Mouse (Mus musculus): ENCODE measurements around the gene Ppp1r9a. TPM values are rescaled to one million over a fixed set of nuclear protein-coding genes. Genes with fewer than 3 reads are reported as not detected.
A peak's percentile ranks its signal among the peaks of the same experiment; 100 is the strongest.

Gene Ppp1r9a
- polyA plus RNA-seq, 1 experiment from 2014 or later, result 12.0 TPM

DNA sequence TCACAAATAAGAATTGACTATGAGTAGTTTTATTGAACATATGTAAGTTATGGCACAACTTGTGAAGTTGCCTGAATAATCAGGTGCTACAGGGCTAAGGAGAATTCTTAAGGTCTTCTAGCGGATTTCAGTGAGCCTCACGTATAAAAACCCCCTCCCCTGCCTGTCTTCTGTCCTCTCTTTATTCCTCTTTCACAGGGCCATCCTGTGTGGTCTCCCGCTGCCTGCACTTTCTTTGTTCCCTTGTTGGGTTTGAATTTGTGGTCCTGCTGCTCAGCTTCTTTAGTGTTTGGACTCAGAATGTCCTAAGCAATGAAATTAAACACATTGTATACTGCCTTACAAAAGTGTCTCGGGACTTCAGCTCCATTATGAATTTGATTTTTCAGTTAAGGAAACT lies 110.1 kb downstream of the Ppp1r9a start:
- WGBS, result 65% methylated on average over 4 of the region's 4 CpGs
- H3K27me3 ChIP-seq (replicated peaks), result no peaks in the 10 kb centered on the region
- no peak overlapping the region for H3K4me3 ChIP-seq (replicated peaks)
- 0 out of 2 replicates have a peak, but pooled peaks cover 3% of the 10 kb centered on the region for H3K4me1 ChIP-seq (replicated peaks)
- H3K9ac ChIP-seq, result no peak overlapping the region
- no peak for ATAC-seq
- H3K9me3 ChIP-seq, result no peaks in the 10 kb centered on the region
- no peak overlapping the region for H3K4me2 ChIP-seq (replicated peaks)
- no peak overlapping the region for H3K27ac ChIP-seq
- no peaks in the 10 kb centered on the region for H3K36me3 ChIP-seq

DNA sequence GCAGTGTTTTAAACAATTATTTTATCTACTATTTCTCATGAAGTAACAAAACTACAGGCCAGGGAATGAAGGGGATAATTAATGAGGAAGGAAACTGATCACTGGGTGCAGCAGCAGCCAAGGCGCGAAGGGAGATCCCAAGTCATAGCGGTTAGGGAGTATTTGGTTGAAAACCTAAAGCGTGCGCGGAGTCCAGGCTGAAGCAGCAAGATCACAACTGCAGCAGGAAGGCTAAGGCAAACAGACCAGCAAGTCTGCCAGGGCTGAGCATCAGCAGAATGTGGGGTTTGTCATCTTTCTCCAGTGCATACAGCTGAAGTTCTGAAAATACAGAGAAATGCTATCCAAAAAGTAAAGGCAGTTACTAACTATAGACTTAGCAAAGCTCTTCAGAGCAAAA lies 111.8 kb downstream of the Ppp1r9a start:
- Histone ChIP-seq H3K9me3 (no peaks in the 10 kb centered on the region), H3K27me3 (replicated peaks) (no peaks in the 10 kb centered on the region), H3K36me3 (no peaks in the 10 kb centered on the region), H3K4me2 (replicated peaks) (no peak overlapping the region), H3K4me1 (replicated peaks) (no peaks in the 10 kb centered on the region), H3K9ac (no peak overlapping the region), H3K4me3 (replicated peaks) (no peak overlapping the region), H3K27ac (0 out of 2 replicates have a peak overlapping the region, but pooled peaks have one; percentile 13)
- ATAC-seq, result no peak
- 53% methylated on average over 6 of the region's 6 CpGs for WGBS

DNA sequence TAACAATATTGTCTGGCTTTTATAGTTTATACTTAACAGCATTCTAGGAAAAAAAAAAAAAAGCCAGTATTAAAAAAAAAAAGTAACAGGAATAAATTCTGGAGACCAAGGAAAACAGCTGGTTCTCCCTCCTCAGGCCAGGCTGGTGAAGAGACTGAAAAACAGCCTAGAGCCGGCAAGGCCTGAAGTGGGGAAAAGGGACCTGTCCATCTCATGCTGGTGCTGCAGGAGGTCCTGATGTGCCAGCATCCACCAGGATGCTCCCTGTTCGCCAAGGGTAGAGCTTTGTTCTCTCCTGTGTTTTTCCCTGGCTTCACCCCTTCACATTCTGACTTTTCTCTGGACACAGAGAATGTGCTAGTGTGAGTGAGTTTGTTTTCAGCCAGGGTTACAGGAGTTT lies 112.5 kb downstream of the Ppp1r9a start:
- Histone ChIP-seq H3K4me3 (replicated peaks) (no peak overlapping the region), H3K9ac (no peak overlapping the region), H3K27ac (no peak overlapping the region), H3K4me2 (replicated peaks) (no peak overlapping the region), H3K4me1 (replicated peaks) (no peaks in the 10 kb centered on the region), H3K27me3 (replicated peaks) (no peaks in the 10 kb centered on the region), H3K36me3 (no peaks in the 10 kb centered on the region), H3K9me3 (no peaks in the 10 kb centered on the region)
- no peak for ATAC-seq
- WGBS, result 71% methylated on average over 2 of the region's 2 CpGs

DNA sequence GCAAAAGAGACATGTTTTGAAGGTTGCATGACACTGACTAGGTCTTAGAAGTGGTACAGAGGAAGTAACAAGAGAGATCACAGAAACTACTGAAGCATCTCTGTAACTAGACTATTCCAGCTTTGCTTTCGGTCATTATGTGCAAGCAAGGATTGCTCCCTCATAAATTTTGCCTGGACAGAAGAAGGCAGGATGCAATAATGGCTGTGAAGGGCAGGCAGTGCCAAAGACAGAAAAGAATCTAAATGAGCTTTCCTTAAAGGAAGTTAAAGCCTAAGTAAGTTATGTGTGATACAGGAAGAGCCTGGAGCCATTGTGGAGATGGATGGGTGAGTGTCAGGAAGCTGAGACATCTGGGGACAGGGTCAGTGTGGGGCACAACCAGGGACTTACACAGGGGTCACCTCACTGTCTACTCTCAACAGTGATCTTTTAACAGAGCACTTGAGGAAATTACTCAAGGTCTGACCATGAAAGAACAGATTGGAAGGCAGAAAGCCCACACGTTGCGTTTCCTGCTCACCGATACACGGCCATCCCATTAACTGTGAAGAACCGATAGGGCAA lies 115.3 kb downstream of the Ppp1r9a start:
- H3K4me3 ChIP-seq (replicated peaks), result no peak overlapping the region
- WGBS, result 62% methylated on average over 6 of the region's 6 CpGs
- no peak overlapping the region for H3K27ac ChIP-seq
- ATAC-seq, result no peak
- no peaks in the 10 kb centered on the region for H3K4me1 ChIP-seq (replicated peaks)
- no peak overlapping the region for H3K9ac ChIP-seq
- H3K27me3 ChIP-seq (replicated peaks), result no peaks in the 10 kb centered on the region
- H3K9me3 ChIP-seq, result no peaks in the 10 kb centered on the region
- no peak overlapping the region for H3K4me2 ChIP-seq (replicated peaks)
- H3K36me3 ChIP-seq, result no peaks in the 10 kb centered on the region

DNA sequence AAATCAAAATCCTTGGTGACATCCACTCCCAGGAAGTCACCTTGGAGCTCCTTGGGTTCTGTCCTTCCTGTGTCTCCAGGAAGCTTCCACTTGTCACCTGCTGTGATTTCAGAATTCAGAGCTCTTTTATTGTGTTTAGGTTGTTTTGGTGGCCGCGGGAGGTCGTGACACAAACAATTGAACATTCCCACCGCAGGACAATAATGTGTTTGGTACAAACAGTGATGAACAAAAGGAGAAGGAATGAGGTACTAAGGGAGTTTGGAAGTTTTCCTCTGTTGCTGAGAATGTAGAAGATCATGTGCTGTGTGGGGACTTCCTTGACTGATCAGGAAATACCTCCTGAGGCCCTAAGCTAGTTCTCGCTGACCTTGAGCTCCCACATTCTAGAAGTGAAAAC lies 116.5 kb downstream of the Ppp1r9a start:
- Histone ChIP-seq H3K27ac (no peak overlapping the region), H3K36me3 (no peaks in the 10 kb centered on the region), H3K4me2 (replicated peaks) (no peak overlapping the region), H3K27me3 (replicated peaks) (no peaks in the 10 kb centered on the region), H3K9ac (no peak overlapping the region), H3K4me1 (replicated peaks) (no peaks in the 10 kb centered on the region), H3K4me3 (replicated peaks) (no peak overlapping the region), H3K9me3 (no peaks in the 10 kb centered on the region)
- no peak for ATAC-seq
- WGBS, result 51% methylated on average over 5 of the region's 5 CpGs

DNA sequence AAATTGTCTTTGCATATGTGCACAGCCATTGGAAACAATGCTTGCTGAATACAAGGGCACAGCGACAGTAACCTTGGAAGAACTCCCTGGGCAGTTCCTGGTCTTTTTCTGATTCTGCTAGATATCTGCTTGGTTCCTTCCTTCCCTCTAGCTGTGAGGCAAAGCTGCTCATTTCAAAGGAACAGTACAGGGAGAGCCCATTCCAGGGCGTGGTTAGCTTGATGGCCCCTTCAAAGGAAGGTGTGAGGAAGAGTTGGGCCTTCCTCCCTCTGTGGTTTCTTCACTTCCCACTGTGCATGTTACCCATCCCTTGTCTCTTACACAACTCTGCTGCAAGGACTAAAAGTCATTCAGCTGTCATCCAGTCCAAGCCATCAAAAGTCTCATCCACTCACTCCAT lies 117.3 kb downstream of the Ppp1r9a start:
- Histone ChIP-seq H3K4me1 (replicated peaks) (no peaks in the 10 kb centered on the region), H3K4me3 (replicated peaks) (no peak overlapping the region), H3K9me3 (no peaks in the 10 kb centered on the region), H3K4me2 (replicated peaks) (no peak overlapping the region), H3K9ac (no peak overlapping the region), H3K27ac (no peak overlapping the region), H3K27me3 (replicated peaks) (no peaks in the 10 kb centered on the region), H3K36me3 (no peaks in the 10 kb centered on the region)
- no peak for ATAC-seq
- WGBS, result 81% methylated on average over 2 of the region's 2 CpGs

DNA sequence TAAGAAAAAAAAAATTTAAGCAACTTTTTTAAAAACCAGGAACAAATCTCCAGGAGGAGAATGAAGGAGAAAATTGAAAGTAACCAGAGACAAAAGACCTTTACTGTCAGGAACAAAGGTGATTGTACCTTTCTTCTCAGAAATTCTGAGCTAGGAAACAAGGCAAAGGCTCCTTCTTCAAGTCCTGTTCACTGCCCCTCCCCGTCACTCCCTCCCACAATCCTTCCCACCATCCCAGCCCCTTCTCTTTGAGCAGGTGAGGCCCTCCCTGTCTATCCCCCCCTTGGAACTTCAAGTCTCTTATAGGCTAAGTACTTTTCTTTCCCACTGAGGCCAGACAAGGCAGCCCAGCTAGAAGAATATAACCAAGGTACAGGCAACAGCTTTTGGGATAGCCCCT lies 117.8 kb downstream of the Ppp1r9a start:
- WGBS, result 100% methylated on average over 1 of the region's 1 CpGs
- no peaks in the 10 kb centered on the region for H3K9me3 ChIP-seq

DNA sequence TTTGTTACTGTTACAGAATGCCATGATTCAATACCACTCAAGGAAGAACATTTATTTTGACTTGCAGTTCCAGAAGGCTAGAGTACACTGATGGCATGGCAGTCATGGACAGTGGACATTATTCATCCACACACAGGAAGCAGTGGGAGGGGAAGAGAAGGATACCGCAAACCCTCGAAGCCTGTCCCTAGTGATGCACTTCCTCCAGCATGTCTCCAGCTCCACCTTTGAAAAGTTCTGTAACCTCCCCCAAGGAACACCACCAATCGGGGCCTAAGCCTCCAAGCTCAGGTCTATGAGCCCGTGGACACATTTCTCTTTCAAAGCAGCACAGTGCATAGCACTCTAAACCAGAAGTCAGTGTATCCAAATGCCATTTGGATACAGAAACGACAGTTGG lies 120.0 kb downstream of the Ppp1r9a start:
- Histone ChIP-seq H3K27me3 (replicated peaks) (no peaks in the 10 kb centered on the region), H3K4me1 (replicated peaks) (no peaks in the 10 kb centered on the region), H3K9ac (no peak overlapping the region), H3K4me3 (replicated peaks) (no peak overlapping the region), H3K27ac (no peak overlapping the region), H3K4me2 (replicated peaks) (no peak overlapping the region), H3K9me3 (no peaks in the 10 kb centered on the region), H3K36me3 (no peaks in the 10 kb centered on the region)
- ATAC-seq, result no peak
- WGBS, result 55% methylated on average over 5 of the region's 5 CpGs

More for the DNA sequence above, 117.8 kb downstream of the Ppp1r9a start:
- no peaks in the 10 kb centered on the region for H3K36me3 ChIP-seq
- no peaks in the 10 kb centered on the region for H3K4me1 ChIP-seq (replicated peaks)
- no peaks in the 10 kb centered on the region for H3K27me3 ChIP-seq (replicated peaks)
- no peak overlapping the region for H3K4me3 ChIP-seq (replicated peaks)
- H3K9ac ChIP-seq, result no peak overlapping the region
- ATAC-seq, result no peak
- no peak overlapping the region for H3K27ac ChIP-seq
- no peak overlapping the region for H3K4me2 ChIP-seq (replicated peaks)

DNA sequence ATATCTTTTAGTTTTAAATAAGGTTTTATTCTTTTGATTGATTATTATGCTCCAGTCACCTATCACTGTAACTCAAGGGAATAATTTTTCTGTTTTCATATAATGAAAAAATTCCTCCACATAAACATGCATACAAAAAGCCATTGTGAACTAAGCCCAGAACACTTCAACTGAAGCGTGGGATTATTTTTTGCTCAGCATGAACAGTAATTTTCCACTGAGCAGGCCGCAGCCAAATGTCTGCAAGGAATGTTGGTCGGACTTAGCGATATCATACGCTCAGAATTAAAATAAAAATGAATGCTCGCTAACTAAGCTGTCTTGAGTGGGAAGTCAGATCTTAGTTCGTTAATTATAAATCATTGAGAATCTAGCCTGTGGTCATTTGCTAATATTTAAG lies 122.2 kb downstream of the Ppp1r9a start:
- H3K4me2 ChIP-seq (replicated peaks), result no peak overlapping the region
- H3K9me3 ChIP-seq, result no peaks in the 10 kb centered on the region
- no peak for ATAC-seq
- 76% methylated on average over 7 of the region's 7 CpGs for WGBS
- no peaks in the 10 kb centered on the region for H3K36me3 ChIP-seq
- no peak overlapping the region for H3K27ac ChIP-seq
- no peaks in the 10 kb centered on the region for H3K27me3 ChIP-seq (replicated peaks)
- H3K4me3 ChIP-seq (replicated peaks), result no peak overlapping the region
- no peaks in the 10 kb centered on the region for H3K4me1 ChIP-seq (replicated peaks)
- H3K9ac ChIP-seq, result no peak overlapping the region

DNA sequence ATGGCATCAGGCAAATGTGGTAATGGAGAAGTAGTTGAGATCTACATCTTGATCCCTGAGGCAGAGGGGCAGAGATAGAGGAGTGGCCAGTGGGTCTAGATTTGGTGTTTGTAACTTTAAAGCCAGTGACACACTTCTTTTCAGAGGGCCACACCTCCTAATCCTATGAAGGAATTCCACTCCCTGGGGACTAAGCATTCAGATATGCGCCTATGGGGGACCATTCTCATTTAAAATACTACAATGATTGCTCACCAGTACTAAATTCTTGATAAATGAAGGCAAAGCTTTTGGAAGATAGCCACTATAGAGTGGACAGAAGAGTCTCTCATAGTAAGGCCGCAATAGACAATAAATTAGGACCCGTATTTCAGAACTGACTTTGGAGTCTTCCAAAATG lies 124.1 kb downstream of the Ppp1r9a start:
- Histone ChIP-seq H3K27me3 (replicated peaks) (no peaks in the 10 kb centered on the region), H3K4me1 (replicated peaks) (no peaks in the 10 kb centered on the region), H3K9ac (no peak overlapping the region), H3K27ac (no peak overlapping the region), H3K36me3 (no peaks in the 10 kb centered on the region), H3K9me3 (no peaks in the 10 kb centered on the region), H3K4me2 (replicated peaks) (no peak overlapping the region), H3K4me3 (replicated peaks) (no peak overlapping the region)
- ATAC-seq, result no peak
- 83% methylated on average over 3 of the region's 3 CpGs for WGBS

DNA sequence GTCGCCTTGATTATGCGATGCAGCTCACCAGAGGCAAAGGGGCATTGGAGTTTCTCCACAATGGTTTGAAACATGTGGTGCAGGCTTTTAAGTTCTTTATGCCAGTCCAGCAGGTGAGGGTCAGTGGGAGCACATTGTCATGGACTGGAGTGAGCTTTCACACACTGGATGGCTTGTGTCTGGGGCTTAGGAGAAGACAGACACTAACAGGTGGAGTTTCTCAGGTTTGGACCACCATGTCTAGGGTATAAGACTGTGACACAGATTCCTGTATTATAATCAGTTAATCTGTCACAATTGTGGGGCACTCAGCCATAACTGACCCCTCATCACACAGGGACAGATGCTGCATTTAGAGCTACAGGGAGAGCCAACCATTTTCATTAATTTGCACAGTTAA lies 124.5 kb downstream of the Ppp1r9a start:
- no peak overlapping the region for H3K27ac ChIP-seq
- H3K4me2 ChIP-seq (replicated peaks), result no peak overlapping the region
- H3K9me3 ChIP-seq, result no peaks in the 10 kb centered on the region
- H3K27me3 ChIP-seq (replicated peaks), result no peaks in the 10 kb centered on the region
- ATAC-seq, result no peak
- H3K36me3 ChIP-seq, result no peaks in the 10 kb centered on the region
- no peaks in the 10 kb centered on the region for H3K4me1 ChIP-seq (replicated peaks)
- WGBS, result 95% methylated on average over 2 of the region's 2 CpGs
- no peak overlapping the region for H3K9ac ChIP-seq
- H3K4me3 ChIP-seq (replicated peaks), result no peak overlapping the region

DNA sequence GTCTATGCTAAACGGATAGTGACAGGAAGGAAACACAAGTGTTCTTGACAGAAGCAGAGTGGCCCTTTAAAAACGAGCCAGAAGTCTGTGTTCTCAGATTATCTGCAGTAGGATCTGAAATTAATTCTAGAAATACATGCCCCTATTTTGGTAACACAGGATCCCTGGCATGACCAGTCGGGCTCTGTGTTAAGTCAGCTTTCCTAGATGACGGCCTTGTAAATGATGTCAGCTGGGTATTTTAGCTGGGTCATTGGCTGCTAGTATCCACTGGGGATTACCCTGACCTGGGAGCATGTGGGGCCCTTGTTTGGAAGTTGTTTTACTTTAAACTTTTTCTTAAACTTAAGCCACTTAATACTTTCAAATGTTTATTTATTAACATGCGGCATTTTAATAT lies 125.1 kb downstream of the Ppp1r9a start:
- Histone ChIP-seq H3K36me3 (no peaks in the 10 kb centered on the region), H3K27me3 (replicated peaks) (no peaks in the 10 kb centered on the region), H3K27ac (no peak overlapping the region), H3K4me1 (replicated peaks) (no peaks in the 10 kb centered on the region), H3K4me2 (replicated peaks) (no peak overlapping the region), H3K9me3 (no peaks in the 10 kb centered on the region), H3K9ac (no peak overlapping the region), H3K4me3 (replicated peaks) (no peak overlapping the region)
- ATAC-seq, result no peak
- WGBS, result 57% methylated on average over 5 of the region's 5 CpGs

DNA sequence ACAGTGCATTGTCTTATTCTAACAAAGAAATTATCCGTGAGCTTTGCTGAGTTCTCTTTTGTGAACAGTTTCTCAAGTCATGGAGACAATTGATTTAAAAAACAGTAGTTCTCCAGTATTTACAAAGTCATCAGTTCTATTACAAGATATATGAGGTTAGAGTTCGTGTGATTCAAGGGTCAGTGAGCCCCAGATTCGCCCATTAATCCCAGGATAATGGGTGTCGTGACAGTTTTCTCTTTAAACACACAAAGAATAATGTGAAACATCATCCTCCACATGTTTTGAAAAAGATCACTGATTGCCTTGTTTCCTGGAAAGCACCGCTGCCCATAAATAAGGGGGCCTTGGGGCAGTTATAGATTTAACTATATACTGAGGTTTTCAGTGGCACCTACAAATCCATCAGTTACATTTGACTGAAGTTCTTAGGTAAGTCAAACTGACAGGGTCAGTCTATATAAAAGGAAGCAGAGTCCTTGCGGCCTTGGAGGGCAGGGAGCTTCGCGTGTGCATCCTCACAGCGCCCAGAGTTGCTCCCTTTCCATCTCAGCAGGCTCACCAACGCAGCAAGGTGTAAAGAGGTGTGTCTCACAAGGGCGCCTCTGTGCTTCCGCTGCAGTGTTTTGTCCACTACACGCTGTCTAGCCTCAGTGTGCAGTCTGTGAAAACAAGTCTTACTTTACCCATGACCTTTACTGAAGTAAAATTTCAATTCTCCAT lies 126.6 kb downstream of the Ppp1r9a start:
- Histone ChIP-seq H3K4me1 (replicated peaks) (no peaks in the 10 kb centered on the region), H3K9me3 (no peaks in the 10 kb centered on the region), H3K27me3 (replicated peaks) (no peaks in the 10 kb centered on the region), H3K27ac (no peak overlapping the region), H3K9ac (no peak overlapping the region), H3K36me3 (no peaks in the 10 kb centered on the region), H3K4me2 (replicated peaks) (no peak overlapping the region), H3K4me3 (replicated peaks) (no peak overlapping the region)
- ATAC-seq, result no peak
- 60% methylated on average over 13 of the region's 13 CpGs for WGBS

All from intestine, embryonic 15.5 days (tissue).